In genomic region chr16:35564246-35564905, GRCm38 (mm10) we compare ENCODE assay signal across 11 mouse cellular contexts. TPM values are rescaled to one million over a fixed set of nuclear protein-coding genes. Genes with fewer than 3 reads are reported as not detected.
DNase-seq lines count a peak whose midpoint lies in the region; ATAC-seq and TF ChIP-seq lines count a peak whose summit lies in the region.
"Had no signal": no experiment of that assay in that cellular context is flagged by ENCODE, and none has a peak within 500 bp of the region (broad histone marks: within the 10 kb centered on the region; RNA-seq: fewer than 3 reads in every experiment).

No protein-coding gene starts in this region.

- no peak overlapping the region for H3K9ac ChIP-seq in heart, embryonic 11.5 days (ENCODE audit: low read depth, low read length)
- H3K9ac ChIP-seq in limb, embryonic 13.5 days = no peak overlapping the region
- H3K9ac ChIP-seq: liver, embryonic 14.5 days had no signal

- no peak for DNase-seq in heart, postnatal 14 days
- peak; percentile 11 for DNase-seq in thymus, postnatal 4 days
- DNase-seq in thymus, adult 2 months = no peak
- no peak for DNase-seq in MN1 (ENCODE audit: low spot score)
- no peak for DNase-seq in layer of hippocampus, adult 9-11 months
- DNase-seq in frontal cortex, postnatal 25 days (ENCODE audit: low spot score in 2 of 2) = no peak
- DNase-seq: gastrocnemius, adult 2 months had no signal

- peak overlapping the region; percentile 17; the same call in 1 of the 2 replicates for H3K4me2 ChIP-seq in heart, embryonic 11.5 days
- H3K4me2 ChIP-seq in limb, embryonic 13.5 days (replicated peaks) = peak overlapping the region; percentile 30

- no peaks in the 10 kb centered on the region for H3K9me3 ChIP-seq in heart, embryonic 11.5 days (replicated peaks; ENCODE audit: control insufficient read depth, low read length)
- H3K9me3 ChIP-seq in limb, embryonic 13.5 days = no peaks in the 10 kb centered on the region

- ATAC-seq in heart, embryonic 11.5 days (replicated peaks; ENCODE audit: insufficient number of reproducible peaks, low FRiP score, low TSS enrichment) = no peak
- ATAC-seq in limb, embryonic 13.5 days (ENCODE audit: low FRiP score, low read depth) = peak; percentile 61; the same call in 1 of the 2 replicates

- no peak overlapping the region for H3K4me3 ChIP-seq in heart, embryonic 11.5 days (ENCODE audit: low read depth, low read length)
- no peak overlapping the region for H3K4me3 ChIP-seq in thymus, adult 2 months (ENCODE audit: control insufficient read depth, insufficient read depth, low read length)
- H3K4me3 ChIP-seq in limb, embryonic 13.5 days = no peak overlapping the region
- H3K4me3 ChIP-seq: gastrocnemius, adult 2 months had no signal

- 61% methylated on average over 22 of the region's 22 CpGs for WGBS in heart, embryonic 11.5 days (ENCODE audit: insufficient replicate concordance)
- WGBS in thymus, adult 2 months = 83% methylated on average over 22 of the region's 22 CpGs
- WGBS in limb, embryonic 13.5 days = 61% methylated on average over 22 of the region's 22 CpGs

- H3K36me3 ChIP-seq in heart, embryonic 11.5 days (ENCODE audit: control insufficient read depth, insufficient read depth, low read length) = no peaks in the 10 kb centered on the region
- H3K36me3 ChIP-seq in thymus, adult 2 months (ENCODE audit: control insufficient read depth, insufficient read depth, low read length) = no peaks in the 10 kb centered on the region
- no peaks in the 10 kb centered on the region for H3K36me3 ChIP-seq in limb, embryonic 13.5 days

- intact Hi-C loops in heart, postnatal 14 days (cut with DNase I) = no loop called here

- TF ChIP-seq POLR2A in thymus, adult 2 months (IDR thresholded peaks at IDR 0.05; ENCODE audit: control insufficient read depth, extremely low read depth, insufficient read depth, low read length, poor library complexity) = no peak

- H3K4me1 ChIP-seq in heart, embryonic 11.5 days (ENCODE audit: control insufficient read depth, insufficient read depth, low read length) = no peaks in the 10 kb centered on the region
- H3K4me1 ChIP-seq in thymus, adult 2 months (replicated peaks; ENCODE audit: control insufficient read depth, insufficient read depth, low read length) = no peaks in the 10 kb centered on the region
- peaks cover 10% of the 10 kb centered on the region for H3K4me1 ChIP-seq in limb, embryonic 13.5 days

- H3K27me3 ChIP-seq in heart, embryonic 11.5 days (ENCODE audit: control insufficient read depth, insufficient read depth, low read length) = no peaks in the 10 kb centered on the region
- H3K27me3 ChIP-seq in thymus, adult 2 months (ENCODE audit: control insufficient read depth, insufficient read depth, low read length) = no peaks in the 10 kb centered on the region
- H3K27me3 ChIP-seq in limb, embryonic 13.5 days = no peaks in the 10 kb centered on the region

- no peak for TF ChIP-seq CTCF in thymus, adult 2 months (IDR thresholded peaks at IDR 0.05; ENCODE audit: borderline replicate concordance, control insufficient read depth, extremely low read depth, insufficient read depth, low read length, poor library complexity)

- H3K27ac ChIP-seq in heart, embryonic 11.5 days (ENCODE audit: low read depth, low read length) = no peak overlapping the region
- H3K27ac ChIP-seq in thymus, adult 2 months (ENCODE audit: control insufficient read depth, insufficient read depth, low read length) = no peak overlapping the region
- no peak overlapping the region for H3K27ac ChIP-seq in limb, embryonic 13.5 days
- H3K27ac ChIP-seq: gastrocnemius, adult 2 months; liver, embryonic 14.5 days had no signal

RNA-seq across cellular contexts. Expression of gene Sema5b, which starts 23.4 kb away (rescaled TPM):
- polyA plus RNA-seq in heart, embryonic 11.5 days (2014; fragmentation: Nextera tagmentation; extraction: Ambion mirVana) = 2.6 and 2.9 TPM in 2 replicates
- under 1 TPM; 0.96 to 1.00 TPM for total RNA-seq in heart, postnatal 14 days (2021)
- 0.31 and 0.54 TPM in 2 replicates for polyA plus RNA-seq in thymus, adult 2 months (2012; rRNA removed)
- polyA plus RNA-seq in limb, embryonic 13.5 days (2015; fragmentation: Nextera tagmentation; extraction: Ambion mirVana) = 6.4 and 6.8 TPM in 2 replicates
- total RNA-seq: neutrophil, adult 5-6 weeks had no signal
